Mouse (Mus musculus): ENCODE measurements around the gene Cstf3.

Cstf3 gene

GRCm38 (mm10) chr2:104711585-104712485 lies 121.5 kb downstream of the Cstf3 start, which contains the start of gene Tcp11l1:
Gene Tcp11l1, minus strand, starts transcription at chr2:104712169.
- DNase-seq (ENCODE audit: low read depth, low spot score), result peak; percentile 25

GRCm38 (mm10) chr2:104712486-104712809 lies 122.1 kb downstream of the Cstf3 start:
- DNase-seq (ENCODE audit: low read depth, low spot score), result no peak

- no peak for DNase-seq (ENCODE audit: low read depth, low spot score)
Observed at GRCm38 (mm10) chr2:104714254-104714691, 124.0 kb downstream of the Cstf3 start.
